In the genomic region with DNA sequence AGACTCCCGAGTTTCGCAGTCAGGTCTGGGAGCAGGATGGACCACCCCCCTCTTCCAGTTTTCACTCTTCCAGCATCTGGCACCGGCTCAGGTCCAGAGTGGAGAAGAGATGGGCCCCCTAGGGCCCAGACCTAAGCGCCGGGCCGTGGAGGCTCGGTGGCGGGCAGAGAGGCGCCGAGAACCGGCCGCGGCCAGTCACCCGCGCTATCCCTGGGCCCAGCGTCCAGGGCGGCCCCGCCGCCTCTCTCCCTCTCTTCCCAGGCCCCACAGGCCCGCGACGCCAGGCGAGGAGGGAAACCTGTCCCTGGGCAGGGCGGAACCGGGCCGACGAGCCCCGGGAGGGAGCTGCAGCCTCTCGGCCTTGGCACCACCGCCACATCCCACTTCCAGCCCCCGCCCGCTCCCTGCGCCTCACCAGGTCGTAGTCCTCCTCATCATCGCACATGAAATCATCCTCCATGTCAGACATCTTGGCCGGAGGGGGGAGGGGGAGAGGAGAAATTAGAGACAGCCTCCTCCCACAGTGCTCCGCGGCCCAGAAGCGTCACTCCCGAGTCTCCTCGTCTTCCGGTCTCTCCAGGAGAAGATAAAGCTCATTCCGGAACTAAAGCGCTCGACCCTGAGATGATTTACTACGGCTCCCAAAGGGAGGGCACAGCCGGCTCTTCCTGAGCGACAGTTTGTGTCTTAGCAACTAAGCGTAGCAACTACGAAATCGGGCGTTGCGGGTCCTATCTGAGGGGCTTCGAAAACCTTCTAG, we compare ENCODE assay signal across 8 mouse cellular contexts. TPM values are rescaled to one million over a fixed set of nuclear protein-coding genes. Genes with fewer than 3 reads are reported as not detected.
DNase-seq lines count a peak whose midpoint lies in the region; ATAC-seq and TF ChIP-seq lines count a peak whose summit lies in the region.

A gene (plus strand): TSS at position 589 of the 760 bp plus-strand sequence.
A gene (minus strand): TSS at position 619 of the 760 bp plus-strand sequence.

- peak within 1 kb of the TSS; percentile 96 for H3K9ac ChIP-seq in ES-Bruce4 (ENCODE audit: low read depth, poor library complexity, severe bottlenecking)
- H3K9ac ChIP-seq in forebrain, embryonic 13.5 days, result peak within 1 kb of the TSS; percentile 99
- H3K9ac ChIP-seq in liver, postnatal 0 days (replicated peaks), result peak within 1 kb of the TSS; percentile 97
- H3K9ac ChIP-seq in neural tube, embryonic 14.5 days (replicated peaks; ENCODE audit: low read depth, low read length), result peak within 1 kb of the TSS; percentile 98

- H3K4me1 ChIP-seq in ES-Bruce4 (ENCODE audit: control insufficient read depth, insufficient read depth, low read length), result no peaks in the 10 kb centered on the region
- peaks cover 21% of the 10 kb centered on the region for H3K4me1 ChIP-seq in forebrain, embryonic 13.5 days
- peaks cover 3% of the 10 kb centered on the region; the same call in 1 of the 2 replicates for H3K4me1 ChIP-seq in liver, postnatal 0 days (ENCODE audit: insufficient read depth)
- H3K4me1 ChIP-seq in neural tube, embryonic 14.5 days (ENCODE audit: control insufficient read depth, insufficient read depth, low read length), result peaks cover 5% of the 10 kb centered on the region; the same call in 1 of the 2 replicates

- H3K36me3 ChIP-seq in ES-Bruce4 (ENCODE audit: control insufficient read depth, insufficient read depth, low read length, poor library complexity, severe bottlenecking), result no peaks in the 10 kb centered on the region; the same call in 1 of the 2 replicates
- H3K36me3 ChIP-seq in forebrain, embryonic 13.5 days (ENCODE audit: poor library complexity, severe bottlenecking), result no peaks in the 10 kb centered on the region
- no peaks in the 10 kb centered on the region for H3K36me3 ChIP-seq in liver, postnatal 0 days (replicated peaks; ENCODE audit: insufficient read depth, low read length)
- no peaks in the 10 kb centered on the region for H3K36me3 ChIP-seq in neural tube, embryonic 14.5 days (ENCODE audit: control insufficient read depth, insufficient read depth, low read length)

- peak; percentile 98 for ATAC-seq in cerebellum, adult (ENCODE audit: insufficient number of reproducible peaks, low FRiP score, low TSS enrichment)
- peak; percentile 100 for ATAC-seq in forebrain, embryonic 13.5 days
- peak; percentile 100 for ATAC-seq in liver, postnatal 0 days
- peak; percentile 99 for ATAC-seq in neural tube, embryonic 14.5 days (ENCODE audit: low read depth)

- H3K4me2 ChIP-seq in forebrain, embryonic 13.5 days, result peak within 1 kb of the TSS; percentile 77
- peak within 1 kb of the TSS; percentile 85 for H3K4me2 ChIP-seq in liver, postnatal 0 days (ENCODE audit: low read depth, low read length)
- H3K4me2 ChIP-seq in neural tube, embryonic 14.5 days (ENCODE audit: low read depth, low read length), result peak within 1 kb of the TSS; percentile 80

- no peaks in the 10 kb centered on the region for H3K9me3 ChIP-seq in ES-Bruce4 (replicated peaks; ENCODE audit: control insufficient read depth, insufficient read depth, low read length, poor library complexity, severe bottlenecking)
- no peaks in the 10 kb centered on the region for H3K9me3 ChIP-seq in forebrain, embryonic 13.5 days (replicated peaks)
- no peaks in the 10 kb centered on the region for H3K9me3 ChIP-seq in liver, postnatal 0 days (ENCODE audit: low read length)
- no peaks in the 10 kb centered on the region for H3K9me3 ChIP-seq in neural tube, embryonic 14.5 days (ENCODE audit: control insufficient read depth, low read length)

- peak; percentile 95 to 97 for DNase-seq in heart, postnatal 10 days
- peak; percentile 95 for DNase-seq in large intestine, adult 2 months (ENCODE audit: low read depth, low spot score)
- peak; percentile 94 for DNase-seq in liver, postnatal 0 days
- peak; percentile 93 for DNase-seq in testis, postnatal 10 days (ENCODE audit: low spot score)

- H3K4me3 ChIP-seq in ES-Bruce4 (ENCODE audit: low read depth, low read length), result peak within 1 kb of the TSS; percentile 96
- peak within 1 kb of the TSS; percentile 98 for H3K4me3 ChIP-seq in forebrain, embryonic 13.5 days
- H3K4me3 ChIP-seq in liver, postnatal 0 days (ENCODE audit: low read depth, low read length), result peak within 1 kb of the TSS; percentile 96
- peak within 1 kb of the TSS; percentile 99 for H3K4me3 ChIP-seq in neural tube, embryonic 14.5 days (ENCODE audit: low read depth, low read length)

- H3K27ac ChIP-seq in ES-Bruce4 (ENCODE audit: insufficient read depth, low read length), result no peak within 1 kb of the TSS
- H3K27ac ChIP-seq in forebrain, embryonic 13.5 days, result peak within 1 kb of the TSS; percentile 85
- peak within 1 kb of the TSS; percentile 85 for H3K27ac ChIP-seq in liver, postnatal 0 days (ENCODE audit: low read depth)
- peak within 1 kb of the TSS; percentile 90 for H3K27ac ChIP-seq in neural tube, embryonic 14.5 days (ENCODE audit: low read depth, low read length)

- intact Hi-C loops in heart, postnatal 10 days (cut with DNase I), result loop anchor here (2.0 kb wide), 1 partner anchor 76 kb away; a partner anchor contains a TSS

- WGBS in forebrain, embryonic 13.5 days, result 0% methylated on average over 48 of the region's 54 CpGs
- under 1% methylated on average over 52 of the region's 54 CpGs for WGBS in large intestine, adult 2 months
- 1% methylated on average over 52 of the region's 54 CpGs for WGBS in liver, postnatal 0 days (ENCODE audit: insufficient replicate concordance)
- WGBS in neural tube, embryonic 14.5 days, result under 1% methylated on average over 51 of the region's 54 CpGs

- H3K27me3 ChIP-seq in ES-Bruce4 (ENCODE audit: control insufficient read depth, insufficient read depth, low read length, poor library complexity, severe bottlenecking), result no peaks in the 10 kb centered on the region
- H3K27me3 ChIP-seq in forebrain, embryonic 13.5 days, result no peaks in the 10 kb centered on the region
- H3K27me3 ChIP-seq in liver, postnatal 0 days (ENCODE audit: insufficient read depth, low read length), result no peaks in the 10 kb centered on the region
- no peaks in the 10 kb centered on the region; the same call in 1 of the 2 replicates for H3K27me3 ChIP-seq in neural tube, embryonic 14.5 days (ENCODE audit: control insufficient read depth, insufficient read depth, low read length)

- TF ChIP-seq EP300 in ES-Bruce4 (IDR thresholded peaks at IDR 0.05; ENCODE audit: insufficient read depth, low read depth, low read length), result 0 out of 2 replicates have a peak, but pooled peaks have one; percentile 42
- TF ChIP-seq EP300 in liver, postnatal 0 days (IDR thresholded peaks at IDR 0.05; ENCODE audit: low read depth), result peak; percentile 83

- TF ChIP-seq CTCF in ES-Bruce4 (IDR thresholded peaks at IDR 0.05; ENCODE audit: low read depth, low read length), result no peak
- no peak for TF ChIP-seq CTCF in liver, postnatal 0 days (IDR thresholded peaks at IDR 0.05; ENCODE audit: low read depth)

- no peak for TF ChIP-seq POLR2A in ES-Bruce4 (IDR thresholded peaks at IDR 0.05; ENCODE audit: insufficient read depth, low read length)

RNA-seq across cellular contexts. Expression of the first gene that starts in this region (rescaled TPM):
- polyA plus RNA-seq in ES-Bruce4 (2011; ENCODE audit: insufficient read depth, insufficient read length, low read depth, missing spikeins), result 19.0 and 21.4 TPM in 2 replicates
- polyA plus RNA-seq in forebrain, embryonic 13.5 days (2015; fragmentation: Nextera tagmentation; extraction: Ambion mirVana), result 27.0 and 32.0 TPM in 2 replicates
- total RNA-seq in heart, postnatal 10 days (2021), result 10 to 100 TPM; 17.5 to 19.2 TPM
- polyA plus RNA-seq in large intestine, adult 2 months (2012; rRNA removed), result 25.1 and 26.8 TPM in 2 replicates
- polyA plus RNA-seq in liver, postnatal 0 days (2015; fragmentation: Nextera tagmentation; extraction: Ambion mirVana), result 9.6 and 10.1 TPM in 2 replicates
- 30.7 and 33.4 TPM in 2 replicates for polyA plus RNA-seq in neural tube, embryonic 14.5 days (2014; fragmentation: Nextera tagmentation; extraction: Ambion mirVana)

RNA-seq across cellular contexts. Expression of the second gene that starts in this region (rescaled TPM):
- 208 and 233 TPM in 2 replicates for polyA plus RNA-seq in ES-Bruce4 (2011; ENCODE audit: insufficient read depth, insufficient read length, low read depth, missing spikeins)
- polyA plus RNA-seq in forebrain, embryonic 13.5 days (2015; fragmentation: Nextera tagmentation; extraction: Ambion mirVana), result 69.9 and 73.8 TPM in 2 replicates
- 10 to 100 TPM; 82.8 to 85.5 TPM for total RNA-seq in heart, postnatal 10 days (2021)
- 8.4 and 8.5 TPM in 2 replicates for polyA plus RNA-seq in large intestine, adult 2 months (2012; rRNA removed)
- polyA plus RNA-seq in liver, postnatal 0 days (2015; fragmentation: Nextera tagmentation; extraction: Ambion mirVana), result 20.4 and 21.5 TPM in 2 replicates
- polyA plus RNA-seq in neural tube, embryonic 14.5 days (2014; fragmentation: Nextera tagmentation; extraction: Ambion mirVana), result 71.4 and 79.2 TPM in 2 replicates
